Mouse (Mus musculus) inflammation-experienced regulatory T-cells, adult 16 weeks (primary cell): ENCODE data around the gene Gm7980. TPM values are rescaled to one million over a fixed set of nuclear protein-coding genes. Genes with fewer than 3 reads are reported as not detected.

ENCODE experiments used
- polyA plus RNA-seq: library from polyadenylated mRNA; unstranded; fragments of 100-300 nt; shearing (Covaris generic); gene quantifications from one replicate; pipeline ENCODE4 v1.2.1, GENCODE M21; 2017

The Gm7980 gene
- polyA plus RNA-seq, result not detected

DNA sequence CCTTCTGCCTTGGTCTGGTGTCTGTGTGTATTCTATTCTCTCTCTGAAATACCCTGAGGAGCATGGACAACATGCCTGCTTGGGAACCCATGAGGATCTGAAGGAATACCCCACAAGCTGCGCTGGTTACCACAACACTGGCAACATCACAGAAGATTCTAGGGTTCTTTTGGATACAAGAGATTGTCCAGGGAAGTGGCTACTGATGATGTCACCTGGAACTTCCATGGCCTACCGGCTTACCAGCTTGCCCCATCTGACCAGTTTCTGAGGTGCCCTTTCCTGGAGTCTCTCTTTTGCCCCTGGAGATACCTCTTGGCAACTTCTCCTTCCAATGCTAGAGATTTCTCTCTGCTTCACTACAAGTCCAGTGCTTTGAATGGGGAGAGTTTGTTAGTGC is at the start of gene Gm7980:
Gene Gm7980, minus strand, starts transcription at position 101 of the 400 bp plus-strand sequence.

DNA sequence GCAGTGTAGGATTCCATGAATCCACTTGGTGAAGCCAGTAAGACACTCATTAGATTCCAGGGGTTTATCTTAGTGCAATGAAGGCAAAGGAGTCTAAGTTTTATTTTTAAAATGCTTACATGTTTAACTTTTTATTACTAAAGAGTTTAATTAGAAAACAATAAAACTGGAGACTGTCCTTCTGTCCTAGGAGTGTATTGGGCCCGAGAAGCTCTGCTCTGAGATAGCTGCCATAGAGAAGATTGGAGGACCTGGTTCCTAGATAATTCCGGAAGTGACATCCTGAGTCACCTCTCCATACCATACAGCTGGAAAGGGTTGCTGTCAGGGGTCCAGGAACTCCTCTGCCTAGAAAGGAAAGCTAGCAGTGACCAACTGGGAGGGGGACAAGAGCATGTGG is 36.6 kb upstream of the Gm7980 start, which contains the start of gene 1700024B05Rik:
Gene 1700024B05Rik, plus strand, starts transcription at position 301 of the 400 bp plus-strand sequence.

DNA sequence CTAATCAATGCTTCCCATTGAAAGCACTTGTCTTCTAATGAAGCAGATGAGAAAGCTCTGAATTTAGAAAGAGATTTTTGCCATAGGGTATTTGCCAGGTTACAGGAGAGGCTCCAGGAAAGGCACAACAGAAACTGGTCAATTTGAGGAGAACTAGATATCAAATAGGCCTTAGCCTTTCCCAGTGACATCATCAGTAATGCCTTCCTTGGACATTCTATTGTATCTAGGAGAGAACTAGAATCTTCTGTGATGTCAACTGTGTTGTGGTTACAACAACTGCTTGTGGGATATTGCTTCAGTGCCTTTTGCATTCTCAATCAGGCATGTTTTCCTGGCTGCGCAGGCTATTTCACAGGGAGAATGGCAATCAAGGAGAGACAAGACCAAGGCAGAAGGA is 17.6 kb upstream of the Gm7980 start, which contains the start of gene 1700049E17Rik1:
Gene 1700049E17Rik1, plus strand, starts transcription at position 301 of the 400 bp plus-strand sequence.

Other genes starting within 250 kb of the Gm7980 start
- gene Gm8068, start 205.4 kb downstream of the Gm7980 start, polyA plus RNA-seq, result not detected
- gene Gm7929, start 156.7 kb downstream of the Gm7980 start, polyA plus RNA-seq, result not detected
- not detected for gene Gm47189, start 134.8 kb downstream of the Gm7980 start, polyA plus RNA-seq
- gene 1700049E17Rik1, start 17.7 kb upstream of the Gm7980 start, polyA plus RNA-seq, result not detected
- gene 1700024B05Rik, start 36.7 kb upstream of the Gm7980 start, polyA plus RNA-seq, result not detected
- gene Gm6401, start 60.6 kb upstream of the Gm7980 start, polyA plus RNA-seq, result not detected
- gene Gm3543, start 76.0 kb upstream of the Gm7980 start, polyA plus RNA-seq, result not detected
- gene Gm7951, start 210.1 kb upstream of the Gm7980 start, polyA plus RNA-seq, result not detected